Mouse (Mus musculus) MEL (cell line): ENCODE data around the gene Ruvbl1.

ENCODE experiments used
- CHD2 ChIP-seq: IDR thresholded peaks from 2 replicates; pipeline ENCODE4 v1.6.1; 2011; ENCODE audit warnings: low read length, improper control_type of control experiment
- CTCF ChIP-seq, 3 experiments: IDR thresholded peaks in 2 of 3; conservative IDR thresholded peaks in 1 of 3; 2 replicates each; pipeline ENCODE4 v1.5.1; 2011 to 2012; ENCODE audit warnings: low read length in 3 of 3, low read depth in 2 of 3, mild to moderate bottlenecking in 2 of 3, improper control_type of control experiment in 1 of 3, inconsistent platforms in 1 of 3, mixed read lengths in 1 of 3, moderate library complexity in 1 of 3; ENCODE audit not compliant: control insufficient read depth in 1 of 3, insufficient read depth in 1 of 3, poor library complexity in 1 of 3, severe bottlenecking in 1 of 3
- EP300 ChIP-seq, 2 experiments: IDR thresholded peaks; 2 replicates each; pipeline ENCODE4 v1.6.1; 2011; ENCODE audit warnings: improper control_type of control experiment in 2 of 2, low read length in 2 of 2, low read depth in 1 of 2, mild to moderate bottlenecking in 1 of 2
- GABPA ChIP-seq: IDR thresholded peaks from 2 replicates; pipeline ENCODE4 v1.6.1; 2012; ENCODE audit warnings: low read depth, mild to moderate bottlenecking, inconsistent platforms, low read length, improper control_type of control experiment, moderate library complexity
- HCFC1 ChIP-seq: IDR thresholded peaks from 2 replicates; pipeline ENCODE4 v1.6.1; 2012; ENCODE audit warnings: low read depth, mild to moderate bottlenecking, inconsistent platforms, low read length, improper control_type of control experiment, moderate library complexity
- MAZ ChIP-seq: IDR thresholded peaks from 2 replicates; pipeline ENCODE4 v1.6.1; 2012; ENCODE audit warnings: low read depth, mild to moderate bottlenecking, inconsistent platforms, low read length, improper control_type of control experiment
- MYB ChIP-seq: IDR thresholded peaks from 2 replicates; pipeline ENCODE4 v1.6.1; 2011; ENCODE audit warnings: mild to moderate bottlenecking, low read depth, low read length, improper control_type of control experiment
- POLR2A ChIP-seq, 2 experiments: IDR thresholded peaks; 2 replicates each; pipeline ENCODE4 v1.6.1; 2011 to 2012; ENCODE audit warnings: low read length in 2 of 2, mild to moderate bottlenecking in 2 of 2, control low read depth in 1 of 2, improper control_type of control experiment in 1 of 2, low read depth in 1 of 2, moderate library complexity in 1 of 2; ENCODE audit not compliant: control insufficient read depth in 1 of 2, insufficient read depth in 1 of 2, poor library complexity in 1 of 2
- POLR2AphosphoS2 ChIP-seq: IDR thresholded peaks from 2 replicates; pipeline ENCODE4 v1.6.1; 2011; ENCODE audit warnings: low read length, improper control_type of control experiment
- SIN3A ChIP-seq: IDR thresholded peaks from 2 replicates; pipeline ENCODE4 v1.6.1; 2012; ENCODE audit warnings: low read length, improper control_type of control experiment, inconsistent platforms
- TAL1 ChIP-seq: IDR thresholded peaks from 2 replicates; pipeline ENCODE4 v1.6.1; 2012; ENCODE audit warnings: mild to moderate bottlenecking, inconsistent platforms, low read length, moderate library complexity, mixed read lengths
- TCF12 ChIP-seq: IDR thresholded peaks from 2 replicates; pipeline ENCODE4 v1.6.1; 2014; ENCODE audit warnings: low read depth, mild to moderate bottlenecking, inconsistent platforms, low read length, improper control_type of control experiment, moderate library complexity
- ZC3H11A ChIP-seq: IDR thresholded peaks from 2 replicates; pipeline ENCODE4 v1.6.1; 2012; ENCODE audit warnings: low read depth, mild to moderate bottlenecking, inconsistent platforms, low read length, improper control_type of control experiment
- ZKSCAN1 ChIP-seq: IDR thresholded peaks from 2 replicates; pipeline ENCODE4 v1.6.1; 2012; ENCODE audit warnings: low read depth, mild to moderate bottlenecking, inconsistent platforms, low read length, improper control_type of control experiment, moderate library complexity

DNA sequence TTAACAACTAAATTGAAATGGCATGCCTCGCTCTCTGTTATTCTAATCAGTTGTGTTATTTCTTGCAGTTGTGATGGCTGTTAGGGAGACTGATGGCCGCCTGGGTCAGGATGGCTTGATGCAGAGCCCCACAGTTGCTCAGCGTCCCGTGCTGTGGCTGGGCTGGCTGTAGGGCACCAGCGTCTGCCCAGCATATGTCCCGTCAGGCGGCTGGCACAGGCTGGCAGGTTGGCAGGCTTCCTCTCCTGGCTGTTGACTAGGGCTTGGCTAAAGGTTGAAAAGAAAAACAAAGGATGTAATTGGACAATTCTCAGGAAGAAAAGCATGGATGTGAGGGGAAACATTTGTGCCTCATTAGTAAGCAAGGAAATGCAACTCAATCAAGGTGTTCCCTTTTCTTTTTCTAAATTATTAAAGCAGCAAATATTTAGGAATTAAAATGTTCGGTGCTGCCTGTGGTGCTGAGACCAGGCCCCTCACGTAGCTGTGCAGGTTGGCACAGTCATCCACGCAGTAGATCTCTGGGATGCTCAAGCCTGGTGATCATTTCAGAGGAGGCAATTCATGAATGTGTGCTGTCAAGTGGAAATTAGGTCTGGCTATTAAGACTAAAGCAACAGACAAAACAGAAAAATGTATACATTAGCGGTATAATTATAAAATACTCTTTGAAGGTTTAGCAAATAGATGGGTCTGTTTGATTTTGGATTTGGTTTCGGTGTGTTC lies 25.6 kb downstream of the Ruvbl1 start:
- TF ChIP-seq MAZ (no peak), TAL1 (no peak), CTCF (IDR thresholded peaks at IDR 0.05 in 2 of 3, conservative IDR thresholded peaks at IDR 0.05 in 1 of 3; ENCODE audit: control insufficient read depth in 1 of 3, insufficient read depth in 1 of 3, low read depth in 2 of 3, low read length in 3 of 3, poor library complexity in 1 of 3, severe bottlenecking in 1 of 3) (no peak), TCF12 (no peak), HCFC1 (no peak), ZC3H11A (no peak), CHD2 (no peak), MYB (no peak), SIN3A (no peak), EP300 (IDR thresholded peaks at IDR 0.05; ENCODE audit: low read depth in 1 of 2, low read length in 2 of 2) (no peak), POLR2A (IDR thresholded peaks at IDR 0.05; ENCODE audit: control insufficient read depth in 1 of 2, insufficient read depth in 1 of 2, low read depth in 1 of 2, low read length in 2 of 2, poor library complexity in 1 of 2) (no peak), GABPA (no peak), POLR2AphosphoS2 (no peak), ZKSCAN1 (no peak)
